Mouse (Mus musculus): Measurements from ENCODE around the gene Gpr18.
"Not testable (repeated sequence)": the region's sequence is repeated elsewhere in the genome, so short reads cannot be mapped to it uniquely, and the experiment has no call there.

DNA sequence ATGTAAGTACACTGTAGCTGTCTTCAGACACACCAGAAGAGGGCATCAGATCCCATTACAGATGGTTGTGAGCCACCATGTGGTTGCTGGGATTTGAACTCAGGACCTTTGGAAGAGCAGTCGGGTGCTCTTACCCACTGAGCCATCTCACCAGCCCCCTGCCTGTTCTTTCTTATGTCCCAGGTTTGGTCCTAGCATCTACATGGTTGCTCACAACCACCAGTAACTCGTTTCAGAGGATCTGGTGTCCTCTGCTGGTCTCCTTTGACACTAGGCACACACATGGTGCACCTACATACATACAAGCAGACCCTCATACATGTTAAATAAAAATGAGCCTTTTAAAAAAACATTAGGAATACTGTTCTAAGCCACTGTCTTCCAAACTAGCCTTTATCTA lies 39.4 kb downstream of the Gpr18 start:
- not testable (repeated sequence) for TF ChIP-seq CTCF (IDR thresholded peaks at IDR 0.05); POLR2A (IDR thresholded peaks at IDR 0.05; ENCODE audit: insufficient read depth, low read depth, low read length)

All from heart, adult 2 months (tissue).